Mouse (Mus musculus): ENCODE results near the gene Zfp513.
A peak's percentile ranks its signal among the peaks of the same experiment; 100 is the strongest.

The Zfp513 gene

GRCm38 (mm10) chr5:31200327-31200768 is 1.8 kb downstream of the Zfp513 start:
- peak in 1 of 2 experiments; percentile 45 for DNase-seq (ENCODE audit: low spot score in 2 of 2)

- no peak for DNase-seq (ENCODE audit: low spot score in 2 of 2)
Measured at GRCm38 (mm10) chr5:31199893-31200292, 2.2 kb downstream of the Zfp513 start.

GRCm38 (mm10) chr5:31199321-31199892 is 2.7 kb downstream of the Zfp513 start:
- no peak for DNase-seq (ENCODE audit: low spot score in 2 of 2)

GRCm38 (mm10) chr5:31198616-31199320 is 3.3 kb downstream of the Zfp513 start:
- no peak for DNase-seq (ENCODE audit: low spot score in 2 of 2)

- no peak for DNase-seq (ENCODE audit: low spot score in 2 of 2)
Measured at GRCm38 (mm10) chr5:31198170-31198569, 3.9 kb downstream of the Zfp513 start.

GRCm38 (mm10) chr5:31197072-31197471 is 5.0 kb downstream of the Zfp513 start:
- DNase-seq (ENCODE audit: low spot score in 2 of 2), result no peak

GRCm38 (mm10) chr5:31196207-31196606 is 5.9 kb downstream of the Zfp513 start:
- DNase-seq (ENCODE audit: low spot score in 2 of 2), result no peak

- no peak for DNase-seq (ENCODE audit: low spot score in 2 of 2)
Measured at GRCm38 (mm10) chr5:31195671-31196070, 6.4 kb downstream of the Zfp513 start.

- no peak for DNase-seq (ENCODE audit: low spot score in 2 of 2)
Measured at GRCm38 (mm10) chr5:31194486-31195485, 7.3 kb downstream of the Zfp513 start.

- DNase-seq (ENCODE audit: low spot score in 2 of 2), result peak in 1 of 2 experiments; percentile 20
Measured at GRCm38 (mm10) chr5:31193631-31194281, 8.3 kb downstream of the Zfp513 start.

GRCm38 (mm10) chr5:31192939-31193630 is 9.0 kb downstream of the Zfp513 start, which contains the start of the genes Snx17 and Eif2b4:
Gene Snx17 (plus strand): TSS chr5:31193227.
Gene Eif2b4 (minus strand): TSS chr5:31193430.
- DNase-seq (ENCODE audit: low spot score in 2 of 2), result peak; percentile 98 to 99

GRCm38 (mm10) chr5:31192045-31192938 is 9.8 kb downstream of the Zfp513 start:
- no peak for DNase-seq (ENCODE audit: low spot score in 2 of 2)

- no peak for DNase-seq (ENCODE audit: low spot score in 2 of 2)
Measured at GRCm38 (mm10) chr5:31190201-31190600, 11.9 kb downstream of the Zfp513 start.

GRCm38 (mm10) chr5:31188223-31188840 is 13.8 kb downstream of the Zfp513 start:
- DNase-seq (ENCODE audit: low spot score in 2 of 2), result no peak

- no peak for DNase-seq (ENCODE audit: low spot score in 2 of 2)
Measured at GRCm38 (mm10) chr5:31183678-31184077, 18.4 kb downstream of the Zfp513 start.

GRCm38 (mm10) chr5:31181183-31181770 is 20.8 kb downstream of the Zfp513 start:
- no peak for DNase-seq (ENCODE audit: low spot score in 2 of 2)

GRCm38 (mm10) chr5:31179766-31180630 is 22.1 kb downstream of the Zfp513 start, which contains the start of the genes Gm29609 and Gtf3c2:
Gene Gm29609 (minus strand): TSS chr5:31179911.
Gene Gtf3c2 (minus strand): TSS chr5:31180144.
- DNase-seq (ENCODE audit: low spot score in 2 of 2), result peak; percentile 95

- DNase-seq (ENCODE audit: low spot score in 2 of 2), result peak in 1 of 2 experiments; percentile 53
Measured at GRCm38 (mm10) chr5:31179301-31179765, 22.8 kb downstream of the Zfp513 start.
